Mouse (Mus musculus) kidney, adult 9 months (tissue): ENCODE measurements around the gene Tram2.

ENCODE experiments used
- DNase-seq: peaks from one replicate; pipeline ENCODE4 v3.0.0; 2022

The Tram2 gene

GRCm38 (mm10) chr1:20951799-20952198 lies 127.2 kb downstream of the Tram2 start:
- DNase-seq = no peak

GRCm38 (mm10) chr1:20951300-20951763 lies 127.7 kb downstream of the Tram2 start, which contains the start of gene Efhc1:
Efhc1 (plus strand) TSS chr1:20951626.
- peak; percentile 91 for DNase-seq
